Mouse (Mus musculus) CH12F3 (cell line): ENCODE results near the gene Spast.

Experiments
- in situ Hi-C: fragments of 300-500 bp; cut with MboI; formaldehyde crosslinking; loops from 2 replicates; pipeline ENCODE4 v1.14.3; 2020; ENCODE audit warnings: low sequenced_read_pairs

The Spast gene

GRCm38 (mm10) chr17:74416841-74417360, 78.1 kb downstream of the Spast start:
- in situ Hi-C loops, result no loop called here

- in situ Hi-C loops, result no loop called here
These were observed 79.4 kb downstream of the Spast start for GRCm38 (mm10) chr17:74418171-74418570.

- in situ Hi-C loops, result no loop called here
These were observed 81.9 kb downstream of the Spast start for GRCm38 (mm10) chr17:74420656-74421055.

GRCm38 (mm10) chr17:74424401-74425005, 85.7 kb downstream of the Spast start:
- in situ Hi-C loops, result no loop called here

- in situ Hi-C loops, result no loop called here
These were observed 91.3 kb downstream of the Spast start for GRCm38 (mm10) chr17:74430074-74430473.

GRCm38 (mm10) chr17:74431481-74431880, 92.7 kb downstream of the Spast start:
- in situ Hi-C loops, result no loop called here

GRCm38 (mm10) chr17:74432631-74433030, 93.8 kb downstream of the Spast start:
- in situ Hi-C loops, result no loop called here

GRCm38 (mm10) chr17:74437762-74438161, 99.0 kb downstream of the Spast start:
- in situ Hi-C loops, result no loop called here

GRCm38 (mm10) chr17:74440486-74440885, 101.7 kb downstream of the Spast start:
- in situ Hi-C loops, result no loop called here
